Mouse (Mus musculus) Patski (cell line): Measurements from ENCODE around the gene 1700013G24Rik. TPM values are rescaled to one million over a fixed set of nuclear protein-coding genes. Genes with fewer than 3 reads are reported as not detected.
"Not testable (repeated sequence)": the region's sequence is repeated elsewhere in the genome, so short reads cannot be mapped to it uniquely, and the experiment has no call there.

Experiments
- ATAC-seq: fragments of 100-300 bp; one replicate; pipeline ENCODE4 v1.8.0; 2021
- CTCF ChIA-PET: fragments of 350-600 bp; sonication (Branson Sonifier 250); formaldehyde crosslinking; loops from one replicate; lab custom pipeline; 2022; ENCODE audit warnings: inconsistent platforms; lab: Charles Lee
- POLR2A ChIA-PET: fragments of 350-600 bp; sonication (Branson Sonifier 250); formaldehyde crosslinking; loops from one replicate; lab custom pipeline; 2022; ENCODE audit warnings: antibody characterized with exemption, inconsistent platforms; lab: Charles Lee
- DNase-seq: peaks from one replicate; pipeline ENCODE4 v3.0.0-alpha.2; 2011; ENCODE audit warnings: low read depth, low spot score
- H3K27me3 ChIP-seq: fragments of 371-371 bp; one replicate; pipeline ENCODE4 v1.5.1; 2021
- CTCF ChIP-seq: fragments of 100-300 bp; IDR thresholded peaks from one replicate; pipeline ENCODE4 v1.5.1; 2021
- in situ Hi-C: fragments of 300-500 bp; cut with MboI; formaldehyde crosslinking; loops from 3 replicates; pipeline ENCODE4 v1.11.1; 2018; ENCODE audit warnings: low pct_unique_long_range_greater_than_20kb, mixed read lengths
- polyA plus RNA-seq: library from polyadenylated mRNA; unstranded; gene quantifications from one replicate; pipeline ENCODE4 v1.2.3, GENCODE M21; 2021

Gene 1700013G24Rik
- not detected for polyA plus RNA-seq

- in situ Hi-C loops: no loop called here
- DNase-seq (no peak), ATAC-seq (no peak)
- no peaks in the 10 kb centered on the region for H3K27me3 ChIP-seq
- POLR2A ChIA-PET: interaction anchor here (1.1 kb wide), 1 partner anchor 15 kb away, joined by 3 read pairs; no protein-coding TSS in a partner anchor
- CTCF ChIA-PET: interaction anchor here (1.3 kb wide), 1 partner anchor 12 kb away, joined by 4 read pairs; no protein-coding TSS in a partner anchor
- TF ChIP-seq CTCF: no peak
These were observed at the start of gene 1700013G24Rik for GRCm38 (mm10) chr4:137453234-137453767. Gene 1700013G24Rik, plus strand, starts transcription at chr4:137453284.

- ChIA-PET POLR2A (no interaction called here), CTCF (no interaction called here)
- no peak for TF ChIP-seq CTCF
- ATAC-seq (no peak), DNase-seq (no peak)
- no peaks in the 10 kb centered on the region for H3K27me3 ChIP-seq
- in situ Hi-C loops: no loop called here
These were observed 47.5 kb upstream of the 1700013G24Rik start for GRCm38 (mm10) chr4:137405571-137405970.

GRCm38 (mm10) chr4:137409691-137410090 is 43.4 kb upstream of the 1700013G24Rik start, which contains the start of gene Cela3a:
Gene Cela3a, minus strand, starts transcription at chr4:137409791.
- ChIA-PET CTCF (no interaction called here), POLR2A (no interaction called here)
- ATAC-seq: no peak
- TF ChIP-seq CTCF: no peak
- in situ Hi-C loops: no loop called here
- DNase-seq: no peak
- no peaks in the 10 kb centered on the region for H3K27me3 ChIP-seq

DNA sequence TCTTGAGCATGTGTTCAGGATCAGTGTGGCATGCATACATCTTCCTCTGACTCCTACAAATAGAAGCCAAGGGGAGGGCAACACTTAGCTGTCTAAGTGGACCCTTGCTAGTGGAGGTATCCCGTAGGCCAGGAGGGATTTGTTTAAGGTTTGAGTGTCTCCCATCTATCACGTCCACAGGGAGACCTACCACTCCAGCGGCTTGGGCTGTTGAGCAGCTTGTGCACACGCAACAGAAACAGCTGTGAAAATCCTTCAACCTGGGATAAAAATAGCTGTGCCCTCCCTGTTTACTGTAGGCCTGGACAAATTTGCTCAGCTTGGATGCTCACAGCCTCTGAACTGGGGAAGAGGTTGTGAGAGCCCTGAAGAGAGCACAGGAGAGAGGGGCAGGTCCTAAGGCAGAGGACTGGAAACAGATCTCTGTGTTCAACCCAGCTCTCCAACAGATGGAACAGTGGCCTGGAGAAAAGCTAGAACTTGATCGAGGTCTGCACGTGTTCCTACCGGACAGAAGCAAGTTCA is 40.8 kb upstream of the 1700013G24Rik start:
- in situ Hi-C loops, H3K27me3 ChIP-seq, DNase-seq, ATAC-seq, CTCF ChIA-PET, POLR2A ChIA-PET: not testable (repeated sequence)

DNA sequence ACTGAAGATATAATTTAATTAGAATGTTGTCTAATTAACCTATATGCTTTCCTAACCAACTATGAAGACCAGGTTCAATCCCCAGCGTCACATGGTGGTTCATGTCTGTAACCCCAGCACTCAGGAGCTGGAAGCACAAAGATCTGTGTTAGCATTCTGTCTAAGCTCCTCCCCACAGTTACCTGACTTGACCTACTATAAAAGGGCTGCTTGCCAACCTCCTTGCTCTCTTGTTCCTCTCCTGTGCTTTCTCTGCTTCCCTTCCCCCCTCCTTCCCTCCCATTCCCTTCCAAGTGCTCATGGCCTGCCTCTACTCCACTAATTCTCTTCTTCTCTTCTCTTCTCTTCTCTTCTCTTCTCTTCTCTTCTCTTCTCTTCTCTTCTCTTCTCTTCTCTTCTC is 38.1 kb upstream of the 1700013G24Rik start:
- TF ChIP-seq CTCF: no peak
- POLR2A ChIA-PET: no interaction called here
- DNase-seq (no peak), ATAC-seq (no peak)
- in situ Hi-C loops: no loop called here
- CTCF ChIA-PET: no interaction called here
- no peaks in the 10 kb centered on the region for H3K27me3 ChIP-seq

GRCm38 (mm10) chr4:137417712-137418564 is 35.1 kb upstream of the 1700013G24Rik start:
- ATAC-seq: no peak
- POLR2A ChIA-PET: no interaction called here
- in situ Hi-C loops: no loop called here
- CTCF ChIA-PET: no interaction called here
- TF ChIP-seq CTCF: no peak
- no peaks in the 10 kb centered on the region for H3K27me3 ChIP-seq
- no peak for DNase-seq

DNA sequence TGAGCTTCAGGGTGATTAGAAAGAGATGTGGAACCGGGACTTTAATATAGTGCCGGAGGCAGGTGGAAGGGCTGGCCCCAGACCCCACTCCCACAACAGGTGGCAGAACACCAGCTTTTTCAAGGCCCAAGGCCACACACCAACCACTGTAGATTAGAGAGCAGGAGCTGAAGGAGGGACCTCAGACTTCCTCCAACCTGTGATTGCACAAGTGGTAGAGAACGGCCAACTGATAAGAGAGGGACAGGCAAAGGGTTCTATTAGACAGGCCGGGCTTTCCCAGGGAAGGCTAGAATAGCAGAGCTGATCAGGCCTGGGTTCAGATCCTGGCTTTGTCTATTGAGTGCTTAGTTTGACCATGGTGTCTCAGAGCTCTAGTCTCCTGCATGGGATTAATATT is 22.6 kb upstream of the 1700013G24Rik start, which contains the start of gene Cela3b:
TSS of gene Cela3b (minus strand) at position 39 of the 400 bp plus-strand sequence.
- DNase-seq: no peak
- TF ChIP-seq CTCF: no peak
- POLR2A ChIA-PET: interaction anchor here (0.6 kb wide), 1 partner anchor 80 kb away, joined by 4 read pairs; no protein-coding TSS in a partner anchor
- no peaks in the 10 kb centered on the region for H3K27me3 ChIP-seq
- no peak for ATAC-seq
- CTCF ChIA-PET: no interaction called here
- in situ Hi-C loops: loop anchor here (25.0 kb wide), 1 partner anchor 107 kb away; no protein-coding TSS in a partner anchor

GRCm38 (mm10) chr4:137432700-137433550 is 20.2 kb upstream of the 1700013G24Rik start:
- H3K27me3 ChIP-seq, ATAC-seq, DNase-seq, CTCF ChIA-PET, POLR2A ChIA-PET: not testable (repeated sequence)
- in situ Hi-C loops: loop anchor here (25.0 kb wide), 1 partner anchor 104 kb away; no protein-coding TSS in a partner anchor

DNA sequence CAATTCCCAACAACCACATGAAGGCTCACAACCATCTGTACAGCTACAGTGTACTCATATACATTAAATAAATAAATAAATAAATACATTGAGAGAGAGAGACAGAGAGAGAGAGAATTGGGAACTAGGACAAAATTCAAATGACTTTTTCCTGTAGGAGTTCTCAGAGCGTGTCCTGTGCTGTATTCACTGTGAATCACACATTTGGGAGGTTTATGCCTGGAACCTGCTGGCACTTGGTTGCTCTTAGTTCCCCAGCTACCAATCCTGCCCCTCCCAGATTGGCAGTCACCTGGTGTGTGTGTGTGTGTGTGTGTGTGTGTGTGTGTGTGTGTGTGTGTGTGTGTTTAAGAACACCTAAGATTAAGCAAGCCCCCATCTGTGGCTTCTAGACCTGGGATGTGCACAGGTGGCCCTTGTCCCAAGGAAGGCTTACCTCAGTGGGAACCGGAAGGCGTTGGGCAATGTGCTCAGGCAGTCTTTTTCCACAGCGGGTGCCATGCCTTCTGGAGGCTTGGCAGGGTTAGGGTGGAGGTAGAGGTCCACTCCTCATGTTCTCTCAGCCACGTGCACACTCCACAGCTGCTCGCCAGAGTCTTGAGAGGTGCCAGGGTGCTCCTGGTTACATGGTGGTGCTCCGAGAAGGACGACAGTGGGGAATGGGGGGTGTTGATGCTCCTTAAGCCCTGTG is 16.0 kb upstream of the 1700013G24Rik start:
- CTCF ChIA-PET: no interaction called here

More for the DNA sequence above, 16.0 kb upstream of the 1700013G24Rik start:
- no peak for TF ChIP-seq CTCF
- POLR2A ChIA-PET: no interaction called here
- in situ Hi-C loops: loop anchor here (25.0 kb wide), 1 partner anchor 100 kb away; no protein-coding TSS in a partner anchor
- H3K27me3 ChIP-seq: no peaks in the 10 kb centered on the region
- ATAC-seq (no peak), DNase-seq (no peak)
